Mouse (Mus musculus) thymus, adult 2 months (tissue): ENCODE measurements around the gene Marveld1. TPM values are rescaled to one million over a fixed set of nuclear protein-coding genes. Genes with fewer than 3 reads are reported as not detected.

Source experiments
- DNase-seq: peaks from one replicate; pipeline ENCODE4 v3.0.0; 2021
- H3K27ac ChIP-seq: fragments of 200-500 bp; 2 replicates; pipeline ENCODE4 v1.5.1; 2012; ENCODE audit warnings: low read length, control low read depth; ENCODE audit not compliant: control insufficient read depth, insufficient read depth
- H3K27me3 ChIP-seq: fragments of 200-500 bp; 2 replicates; pipeline ENCODE4 v1.6.1; 2012; ENCODE audit warnings: mild to moderate bottlenecking, low read length, moderate library complexity, mixed read lengths; ENCODE audit not compliant: control insufficient read depth, insufficient read depth
- H3K36me3 ChIP-seq: fragments of 200-500 bp; 2 replicates; pipeline ENCODE4 v1.6.1; 2012; ENCODE audit warnings: mild to moderate bottlenecking, low read length, moderate library complexity; ENCODE audit not compliant: control insufficient read depth, insufficient read depth
- H3K4me1 ChIP-seq: fragments of 200-500 bp; replicated peaks from 2 replicates; pipeline ENCODE4 v1.6.1; 2012; ENCODE audit warnings: low read length; ENCODE audit not compliant: control insufficient read depth, insufficient read depth
- H3K4me3 ChIP-seq: fragments of 200-500 bp; 2 replicates; pipeline ENCODE4 v1.5.1; 2012; ENCODE audit warnings: mild to moderate bottlenecking, low read length, control low read depth, moderate library complexity; ENCODE audit not compliant: control insufficient read depth, insufficient read depth
- CTCF ChIP-seq: fragments of 200-500 bp; IDR thresholded peaks from 2 replicates; pipeline ENCODE4 v1.5.1; 2012; ENCODE audit warnings: mild to moderate bottlenecking, control low read depth, low read length, moderate library complexity, borderline replicate concordance; ENCODE audit not compliant: control insufficient read depth, poor library complexity, insufficient read depth; ENCODE audit errors: extremely low read depth
- POLR2A ChIP-seq: fragments of 200-500 bp; IDR thresholded peaks from 2 replicates; pipeline ENCODE4 v1.6.1; 2012; ENCODE audit warnings: mild to moderate bottlenecking, low read length, control low read depth, moderate library complexity; ENCODE audit not compliant: control insufficient read depth, poor library complexity, insufficient read depth; ENCODE audit errors: extremely low read depth
- WGBS: fragments of 180-500 bp; shearing (Covaris S2); methylation state at CpG from one replicate; pipeline ENCODE4 v1.1.7; 2018; 5-methylcytosine and 5-hydroxymethylcytosine counted together
- polyA plus RNA-seq: library from polyadenylated mRNA; depleted of rRNA; stranded (reverse); fragments of >200 nt; gene quantifications from 2 replicates; pipeline ENCODE4 v1.2.3, GENCODE M21; 2012

The Marveld1 gene
- polyA plus RNA-seq, 1 experiment: 45.7 TPM

GRCm38 (mm10) chr19:42179356-42179755 lies 32.2 kb downstream of the Marveld1 start:
- Histone ChIP-seq H3K27ac (no peak overlapping the region), H3K4me3 (no peak overlapping the region), H3K36me3 (peaks cover 23% of the 10 kb centered on the region), H3K27me3 (no peaks in the 10 kb centered on the region), H3K4me1 (no peaks in the 10 kb centered on the region)
- 97% methylated on average over 14 of the region's 14 CpGs for WGBS
- no peak for DNase-seq
- TF ChIP-seq POLR2A (no peak), CTCF (no peak)

- peak; percentile 32 for DNase-seq
- WGBS: 88% methylated on average over 6 of the region's 6 CpGs
- Histone ChIP-seq H3K27me3 (no peaks in the 10 kb centered on the region), H3K36me3 (peaks cover 33% of the 10 kb centered on the region), H3K4me1 (no peaks in the 10 kb centered on the region), H3K4me3 (no peak overlapping the region), H3K27ac (no peak overlapping the region)
- no peak for TF ChIP-seq POLR2A
- peak; percentile 64; the same call in 1 of the 2 replicates for TF ChIP-seq CTCF
These were observed 35.5 kb downstream of the Marveld1 start for GRCm38 (mm10) chr19:42182673-42183072.

GRCm38 (mm10) chr19:42189735-42190134 lies 42.5 kb downstream of the Marveld1 start:
- no peak for TF ChIP-seq POLR2A
- no peak for TF ChIP-seq CTCF
- no peak overlapping the region for H3K4me3 ChIP-seq
- H3K36me3 ChIP-seq: peaks cover 17% of the 10 kb centered on the region
- no peaks in the 10 kb centered on the region for H3K4me1 ChIP-seq
- no peaks in the 10 kb centered on the region for H3K27me3 ChIP-seq
- H3K27ac ChIP-seq: no peak overlapping the region
- DNase-seq: no peak
- 49% methylated on average over 4 of the region's 4 CpGs for WGBS

- Histone ChIP-seq H3K36me3 (peaks cover 11% of the 10 kb centered on the region), H3K27ac (no peak overlapping the region), H3K27me3 (no peaks in the 10 kb centered on the region), H3K4me1 (no peaks in the 10 kb centered on the region), H3K4me3 (no peak overlapping the region)
- WGBS: 51% methylated on average over 5 of the region's 5 CpGs
- peak; percentile 88; the same call in 1 of the 2 replicates for TF ChIP-seq CTCF
- no peak for TF ChIP-seq POLR2A
- DNase-seq: peak; percentile 53
These were observed 43.3 kb downstream of the Marveld1 start for GRCm38 (mm10) chr19:42190494-42190893.

- H3K27me3 ChIP-seq: no peaks in the 10 kb centered on the region
- H3K36me3 ChIP-seq: peaks cover 7% of the 10 kb centered on the region; the same call in 1 of the 2 replicates
- no peaks in the 10 kb centered on the region for H3K4me1 ChIP-seq
- H3K27ac ChIP-seq: no peak overlapping the region
- H3K4me3 ChIP-seq: no peak overlapping the region
- WGBS: 95% methylated on average over 2 of the region's 2 CpGs
- DNase-seq: no peak
- TF ChIP-seq POLR2A (no peak), CTCF (no peak)
These were observed 46.1 kb downstream of the Marveld1 start for GRCm38 (mm10) chr19:42193311-42193710.

- no peak overlapping the region for H3K4me3 ChIP-seq
- WGBS: 76% methylated on average over 4 of the region's 4 CpGs
- H3K4me1 ChIP-seq: no peaks in the 10 kb centered on the region
- no peak overlapping the region for H3K27ac ChIP-seq
- peaks cover under 1% of the 10 kb centered on the region; the same call in 1 of the 2 replicates for H3K36me3 ChIP-seq
- no peak for DNase-seq
- no peak for TF ChIP-seq POLR2A
- no peak for TF ChIP-seq CTCF
- no peaks in the 10 kb centered on the region; the same call in 1 of the 2 replicates for H3K27me3 ChIP-seq
These were observed 49.2 kb downstream of the Marveld1 start for GRCm38 (mm10) chr19:42196378-42196777.

- no peaks in the 10 kb centered on the region; the same call in 1 of the 2 replicates for H3K27me3 ChIP-seq
- no peak for DNase-seq
- no peak overlapping the region for H3K4me3 ChIP-seq
- no peak overlapping the region for H3K27ac ChIP-seq
- no peaks in the 10 kb centered on the region for H3K36me3 ChIP-seq
- no peaks in the 10 kb centered on the region for H3K4me1 ChIP-seq
- no peak for TF ChIP-seq POLR2A
- TF ChIP-seq CTCF: no peak
- WGBS: 71% methylated on average over 4 of the region's 4 CpGs
These were observed 49.9 kb downstream of the Marveld1 start for GRCm38 (mm10) chr19:42197066-42197465.
